Mouse (Mus musculus): ENCODE data around the gene Glrx5. TPM values are rescaled to one million over a fixed set of nuclear protein-coding genes. Genes with fewer than 3 reads are reported as not detected.

Gene Glrx5
- total and polyA plus RNA-seq, 2 experiments from 2014 or later, result 35.8 to 185 TPM

- Histone ChIP-seq H3K4me2 (ENCODE audit: low read depth, low read length, poor library complexity, severe bottlenecking) (no peak overlapping the region), H3K27ac (ENCODE audit: low read depth, low read length) (no peak overlapping the region), H3K9me3 (ENCODE audit: low read length) (no peaks in the 10 kb centered on the region), H3K27me3 (ENCODE audit: insufficient read depth, low read length) (no peaks in the 10 kb centered on the region), H3K4me3 (ENCODE audit: low read depth, low read length) (no peak overlapping the region), H3K9ac (replicated peaks; ENCODE audit: low read length, poor library complexity, severe bottlenecking) (no peak overlapping the region), H3K4me1 (ENCODE audit: insufficient read depth, low read length) (no peaks in the 10 kb centered on the region), H3K36me3 (ENCODE audit: insufficient read depth, low read length) (no peaks in the 10 kb centered on the region)
- TF ChIP-seq CTCF (IDR thresholded peaks at IDR 0.05), result no peak
- ATAC-seq (ENCODE audit: low FRiP score) (no peak), DNase-seq (ENCODE audit: low spot score) (no peak)
- 89% methylated on average over 13 of the region's 13 CpGs for whole genome bisulfite sequencing
Observed at GRCm38 (mm10) chr12:104990741-104991454, 41.6 kb upstream of the Glrx5 start.

GRCm38 (mm10) chr12:104992123-104992741, 40.3 kb upstream of the Glrx5 start:
- H3K4me3 ChIP-seq (ENCODE audit: low read depth, low read length), result no peak overlapping the region
- H3K4me2 ChIP-seq (ENCODE audit: low read depth, low read length, poor library complexity, severe bottlenecking), result no peak overlapping the region
- DNase-seq (ENCODE audit: low spot score), result no peak
- no peak overlapping the region for H3K27ac ChIP-seq (ENCODE audit: low read depth, low read length)
- H3K36me3 ChIP-seq (ENCODE audit: insufficient read depth, low read length), result no peaks in the 10 kb centered on the region
- no peaks in the 10 kb centered on the region for H3K27me3 ChIP-seq (ENCODE audit: insufficient read depth, low read length)
- H3K4me1 ChIP-seq (ENCODE audit: insufficient read depth, low read length), result no peaks in the 10 kb centered on the region
- H3K9ac ChIP-seq (replicated peaks; ENCODE audit: low read length, poor library complexity, severe bottlenecking), result no peak overlapping the region
- no peak for ATAC-seq (ENCODE audit: low FRiP score)
- TF ChIP-seq CTCF (IDR thresholded peaks at IDR 0.05), result no peak
- H3K9me3 ChIP-seq (ENCODE audit: low read length), result no peaks in the 10 kb centered on the region
- whole genome bisulfite sequencing, result 85% methylated on average over 10 of the region's 10 CpGs

GRCm38 (mm10) chr12:104992838-104993237, 39.6 kb upstream of the Glrx5 start:
- TF ChIP-seq CTCF (IDR thresholded peaks at IDR 0.05), result no peak
- no peaks in the 10 kb centered on the region for H3K27me3 ChIP-seq (ENCODE audit: insufficient read depth, low read length)
- ATAC-seq (ENCODE audit: low FRiP score), result no peak

GRCm38 (mm10) chr12:104995259-104995876, 37.1 kb upstream of the Glrx5 start:
- DNase-seq (ENCODE audit: low spot score), result no peak
- H3K27me3 ChIP-seq (ENCODE audit: insufficient read depth, low read length), result no peaks in the 10 kb centered on the region
- WGBS, result 88% methylated on average over 12 of the region's 12 CpGs
- H3K4me1 ChIP-seq (ENCODE audit: insufficient read depth, low read length), result no peaks in the 10 kb centered on the region
- TF ChIP-seq CTCF (IDR thresholded peaks at IDR 0.05), result no peak
- ATAC-seq (ENCODE audit: low FRiP score), result no peak
- H3K9me3 ChIP-seq (ENCODE audit: low read length), result no peaks in the 10 kb centered on the region
- no peak overlapping the region for H3K4me2 ChIP-seq (ENCODE audit: low read depth, low read length, poor library complexity, severe bottlenecking)
- H3K27ac ChIP-seq (ENCODE audit: low read depth, low read length), result no peak overlapping the region
- H3K9ac ChIP-seq (replicated peaks; ENCODE audit: low read length, poor library complexity, severe bottlenecking), result no peak overlapping the region
- no peaks in the 10 kb centered on the region for H3K36me3 ChIP-seq (ENCODE audit: insufficient read depth, low read length)
- H3K4me3 ChIP-seq (ENCODE audit: low read depth, low read length), result no peak overlapping the region

More at GRCm38 (mm10) chr12:104992838-104993237, 39.6 kb upstream of the Glrx5 start:
- Histone ChIP-seq H3K36me3 (ENCODE audit: insufficient read depth, low read length) (no peaks in the 10 kb centered on the region), H3K4me1 (ENCODE audit: insufficient read depth, low read length) (no peaks in the 10 kb centered on the region), H3K9me3 (ENCODE audit: low read length) (no peaks in the 10 kb centered on the region), H3K4me2 (ENCODE audit: low read depth, low read length, poor library complexity, severe bottlenecking) (no peak overlapping the region), H3K27ac (ENCODE audit: low read depth, low read length) (no peak overlapping the region), H3K4me3 (ENCODE audit: low read depth, low read length) (no peak overlapping the region), H3K9ac (replicated peaks; ENCODE audit: low read length, poor library complexity, severe bottlenecking) (no peak overlapping the region)
- DNase-seq (ENCODE audit: low spot score), result no peak
- WGBS, result 82% methylated on average over 8 of the region's 8 CpGs

GRCm38 (mm10) chr12:104996012-104996728, 36.3 kb upstream of the Glrx5 start:
- H3K9ac ChIP-seq (replicated peaks; ENCODE audit: low read length, poor library complexity, severe bottlenecking), result no peak overlapping the region
- no peaks in the 10 kb centered on the region for H3K9me3 ChIP-seq (ENCODE audit: low read length)
- TF ChIP-seq CTCF (IDR thresholded peaks at IDR 0.05), result no peak
- DNase-seq (ENCODE audit: low spot score) (no peak), ATAC-seq (ENCODE audit: low FRiP score) (no peak)
- H3K27me3 ChIP-seq (ENCODE audit: insufficient read depth, low read length), result no peaks in the 10 kb centered on the region
- no peaks in the 10 kb centered on the region for H3K4me1 ChIP-seq (ENCODE audit: insufficient read depth, low read length)
- H3K36me3 ChIP-seq (ENCODE audit: insufficient read depth, low read length), result no peaks in the 10 kb centered on the region
- H3K27ac ChIP-seq (ENCODE audit: low read depth, low read length), result no peak overlapping the region
- no peak overlapping the region for H3K4me3 ChIP-seq (ENCODE audit: low read depth, low read length)
- no peak overlapping the region for H3K4me2 ChIP-seq (ENCODE audit: low read depth, low read length, poor library complexity, severe bottlenecking)
- WGBS, result 86% methylated on average over 9 of the region's 9 CpGs
